Mouse (Mus musculus) right cerebral cortex, postnatal 14 days (tissue): ENCODE results near the gene Tmem189.
"Not testable (repeated sequence)": the region's sequence is repeated elsewhere in the genome, so short reads cannot be mapped to it uniquely, and the experiment has no call there.

Source experiments
- DNase-seq: peaks from one replicate; pipeline ENCODE4 v3.0.0; 2022

The Tmem189 gene

DNA sequence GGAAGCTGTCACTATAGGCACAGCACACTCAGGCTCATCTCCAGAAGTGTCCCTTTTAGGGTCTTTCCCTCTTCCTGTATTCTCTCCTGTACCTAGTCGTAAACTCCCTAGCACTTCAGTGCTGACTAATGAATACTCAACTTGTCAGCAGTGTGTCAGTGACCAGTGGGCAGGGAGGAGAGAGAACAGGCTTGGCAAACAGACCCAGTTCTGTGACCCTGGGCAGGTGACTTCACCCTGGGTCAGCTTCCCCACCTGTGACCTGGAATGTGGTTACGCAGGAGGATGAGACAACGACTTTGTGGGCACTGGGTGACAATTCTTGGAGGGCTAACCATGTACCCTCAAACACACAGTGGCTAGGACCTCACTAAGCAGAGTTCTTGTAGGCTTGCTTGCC is 72.6 kb downstream of the Tmem189 start:
- DNase-seq: no peak

- not testable (repeated sequence) for DNase-seq
Observed at GRCm38 (mm10) chr2:167613335-167613734, 76.3 kb downstream of the Tmem189 start.

- no peak for DNase-seq
Observed at GRCm38 (mm10) chr2:167612122-167612521, 77.5 kb downstream of the Tmem189 start.

- DNase-seq: no peak
Observed at GRCm38 (mm10) chr2:167611287-167611686, 78.3 kb downstream of the Tmem189 start.

- DNase-seq: no peak
Observed at GRCm38 (mm10) chr2:167606745-167607123, 82.9 kb downstream of the Tmem189 start.

- no peak for DNase-seq
Observed at GRCm38 (mm10) chr2:167605817-167606744, 83.5 kb downstream of the Tmem189 start.

- peak; percentile 91 for DNase-seq
Observed at GRCm38 (mm10) chr2:167605178-167605794, 84.3 kb downstream of the Tmem189 start.

DNA sequence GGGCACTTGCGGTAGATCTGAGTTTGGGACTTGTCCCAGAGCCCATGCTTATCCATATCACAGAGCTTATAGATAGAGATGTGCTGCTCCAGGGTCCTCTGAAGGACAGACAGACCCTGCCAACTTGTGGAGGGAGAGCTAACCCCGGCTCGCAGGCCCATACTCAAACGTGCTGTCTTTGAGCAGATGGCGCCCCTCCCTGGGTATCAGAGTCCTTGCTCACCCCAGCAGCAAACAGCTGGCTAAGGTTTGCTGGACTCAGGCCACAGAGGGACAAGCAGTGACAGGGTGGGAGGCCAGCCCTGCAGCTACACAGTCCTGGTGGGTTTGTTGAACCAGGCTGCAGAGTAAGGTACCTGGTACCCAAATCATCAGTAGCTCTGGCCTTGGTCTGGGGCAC is 86.6 kb downstream of the Tmem189 start:
- DNase-seq: no peak

DNA sequence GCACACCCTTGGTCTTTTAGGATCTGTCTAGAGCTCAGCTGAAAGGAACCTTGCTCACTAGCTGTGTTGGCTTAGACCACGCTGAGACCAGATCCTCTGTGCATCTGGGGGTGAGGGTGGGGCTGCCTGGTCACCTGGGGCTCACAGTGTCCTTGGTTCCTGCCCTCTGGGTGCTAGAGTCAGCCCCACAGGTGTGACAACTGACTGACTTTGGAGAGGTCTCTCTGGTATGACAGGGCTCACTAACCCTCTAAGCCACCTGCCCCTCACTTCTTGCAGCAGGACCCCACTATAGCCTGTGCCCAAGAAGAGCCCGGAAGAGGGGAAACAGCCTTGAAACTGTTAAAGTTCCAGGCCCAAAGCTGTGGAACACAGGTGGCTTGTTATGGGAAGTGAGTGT is 87.3 kb downstream of the Tmem189 start:
- no peak for DNase-seq

DNA sequence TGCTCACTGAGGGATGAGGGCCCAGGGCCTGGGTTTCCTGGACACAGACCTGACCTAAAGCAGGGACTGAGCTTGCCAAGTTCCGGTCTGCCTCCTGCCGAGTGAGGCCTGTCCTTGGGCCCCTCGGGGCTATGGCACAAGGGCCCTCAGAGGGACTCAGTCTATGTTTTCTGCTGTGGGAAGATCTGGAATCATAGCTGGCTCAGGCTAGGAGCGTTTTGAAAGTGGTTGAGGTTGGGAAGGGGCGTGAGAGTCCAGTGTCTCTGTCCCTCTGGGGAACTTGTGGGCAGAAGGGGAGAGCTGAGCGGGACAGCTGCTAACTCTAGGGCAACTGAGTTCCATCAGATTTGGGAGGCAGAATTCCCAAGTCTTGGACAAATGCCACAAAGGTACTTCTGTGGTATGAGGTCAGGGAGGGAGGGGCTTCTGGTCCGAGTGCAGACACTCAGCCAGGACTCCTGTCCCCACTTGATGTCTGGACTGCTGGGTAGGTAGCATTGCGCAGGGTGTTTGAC is 89.1 kb downstream of the Tmem189 start:
- DNase-seq: no peak

GRCm38 (mm10) chr2:167599917-167600316 is 89.7 kb downstream of the Tmem189 start:
- DNase-seq: no peak

GRCm38 (mm10) chr2:167599195-167599594 is 90.4 kb downstream of the Tmem189 start:
- no peak for DNase-seq

- DNase-seq: no peak
Observed at GRCm38 (mm10) chr2:167597492-167598186, 92.0 kb downstream of the Tmem189 start.

DNA sequence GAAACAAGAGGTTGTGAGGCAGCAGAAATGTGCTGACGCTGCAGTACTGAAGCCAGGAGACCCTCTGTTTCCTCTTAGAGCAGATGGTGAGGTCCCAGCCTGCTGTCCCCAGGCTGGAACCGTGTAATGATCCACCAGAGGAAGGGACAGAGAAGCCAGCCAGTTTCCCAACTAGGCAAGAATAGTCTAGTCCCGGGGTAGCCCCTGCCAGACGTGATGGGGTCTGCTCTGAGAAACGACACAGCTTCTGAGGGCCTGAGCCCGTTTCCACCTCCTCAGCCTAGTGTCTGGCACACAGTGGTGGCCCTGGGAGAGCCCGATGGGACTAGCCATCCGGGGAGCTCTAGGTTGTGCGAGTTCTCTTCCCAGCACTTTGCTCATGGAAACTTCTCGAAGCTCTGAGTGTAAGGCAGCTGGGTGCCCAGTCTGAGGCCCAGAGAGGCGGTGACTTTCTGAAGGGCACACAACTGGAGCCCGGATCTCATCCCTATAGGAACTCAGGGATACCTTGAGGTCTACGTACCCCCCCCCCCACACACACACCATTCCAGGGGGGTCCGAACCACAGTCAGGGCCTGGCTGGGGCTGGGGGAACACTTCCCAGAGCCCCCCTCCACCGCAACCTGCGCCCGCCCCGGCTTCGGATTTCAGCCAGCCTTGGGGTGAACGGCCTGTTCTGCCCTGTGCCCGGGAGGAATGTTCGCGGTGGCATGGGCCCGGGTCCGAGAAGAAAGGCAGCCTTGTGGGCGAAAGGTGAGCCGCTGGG is 92.7 kb downstream of the Tmem189 start:
- no peak for DNase-seq

- DNase-seq: no peak
Observed at GRCm38 (mm10) chr2:167596262-167596661, 93.4 kb downstream of the Tmem189 start.

- DNase-seq: no peak
Observed at GRCm38 (mm10) chr2:167595761-167596171, 93.9 kb downstream of the Tmem189 start.

- DNase-seq: peak; percentile 56
Observed at GRCm38 (mm10) chr2:167594444-167594934, 95.1 kb downstream of the Tmem189 start.

DNA sequence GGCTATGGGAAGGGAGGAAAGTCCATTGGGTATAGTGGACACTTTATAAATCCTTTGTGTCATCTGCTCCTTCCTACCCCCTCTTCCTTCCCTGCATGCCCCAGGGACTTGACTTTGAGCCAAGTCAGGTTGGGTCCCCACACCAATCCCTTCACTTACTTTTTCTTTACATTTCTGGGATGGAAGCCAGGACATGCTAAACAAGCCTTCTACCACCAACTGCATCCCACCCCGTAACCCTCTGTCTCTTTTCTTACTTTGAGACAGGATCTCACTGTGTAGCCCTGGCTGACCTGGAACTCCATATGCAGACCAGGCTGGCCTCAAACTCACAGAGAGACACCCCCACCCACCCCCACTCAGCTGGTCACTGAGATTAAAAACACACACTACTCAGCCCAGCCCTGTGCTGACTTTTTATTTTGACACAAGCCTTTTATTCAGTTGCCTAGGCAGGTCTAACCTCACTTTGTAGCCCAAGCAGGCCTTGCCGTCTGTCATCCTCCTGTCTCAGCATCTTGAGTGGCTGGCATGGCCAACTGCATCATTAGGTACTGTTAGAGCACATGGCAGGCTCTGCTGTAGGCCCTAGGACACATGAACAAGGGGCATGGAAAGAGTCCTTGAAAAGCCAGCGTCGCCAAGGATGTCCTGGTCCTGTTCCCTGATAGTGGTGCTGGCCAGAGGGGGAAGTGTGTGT is 95.9 kb downstream of the Tmem189 start:
- DNase-seq: no peak
